8 mouse cellular contexts compared by ENCODE assay signal in genomic region chr1:86487295-86487907, GRCm38 (mm10). TPM values are rescaled to one million over a fixed set of nuclear protein-coding genes. Genes with fewer than 3 reads are reported as not detected.
A peak's percentile ranks its signal among the peaks of the same experiment; 100 is the strongest.
DNase-seq lines count a peak whose midpoint lies in the region; ATAC-seq lines count a peak whose summit lies in the region.

No protein-coding gene starts in this region.

- peak overlapping the region; percentile 72 for H3K4me2 ChIP-seq in hindbrain, embryonic 11.5 days (replicated peaks; ENCODE audit: low read depth, low read length)

- peak overlapping the region; percentile 50 for H3K4me3 ChIP-seq in hindbrain, embryonic 11.5 days (ENCODE audit: low read depth, low read length)

- no peaks in the 10 kb centered on the region for H3K9me3 ChIP-seq in hindbrain, embryonic 11.5 days (ENCODE audit: control insufficient read depth, low read length)

- peak; percentile 100 for DNase-seq in MN1 (ENCODE audit: low spot score)
- DNase-seq in cerebellum, adult 9-10 months, result peak; percentile 100
- peak; percentile 98 to 100 for DNase-seq in frontal cortex, adult 2 months (ENCODE audit: extremely low spot score in 1 of 2, low spot score in 1 of 2)
- DNase-seq in hindbrain, embryonic 11.5 days (ENCODE audit: low spot score), result peak; percentile 100
- peak; percentile 100 for DNase-seq in layer of hippocampus, postnatal 10 days (ENCODE audit: low spot score in 2 of 2)
- DNase-seq in lung, postnatal 10 days, result peak; percentile 99
- peak; percentile 100 for DNase-seq in ovary, postnatal 36 days (ENCODE audit: low spot score)
- DNase-seq in thymus, postnatal 25 days, result peak; percentile 100

- H3K9ac ChIP-seq in hindbrain, embryonic 11.5 days (ENCODE audit: low read depth, low read length), result peak overlapping the region; percentile 93

- WGBS in hindbrain, embryonic 11.5 days, result under 1% methylated on average over 73 of the region's 74 CpGs

- H3K36me3 ChIP-seq in hindbrain, embryonic 11.5 days (ENCODE audit: control insufficient read depth, insufficient read depth, low read length), result no peaks in the 10 kb centered on the region

- H3K27ac ChIP-seq in hindbrain, embryonic 11.5 days (ENCODE audit: low read depth, low read length), result peak overlapping the region; percentile 98

- H3K27me3 ChIP-seq in hindbrain, embryonic 11.5 days (ENCODE audit: control insufficient read depth, insufficient read depth, low read length), result no peaks in the 10 kb centered on the region

- H3K4me1 ChIP-seq in hindbrain, embryonic 11.5 days (replicated peaks; ENCODE audit: control insufficient read depth, insufficient read depth, low read length), result peaks cover 2% of the 10 kb centered on the region; the same call in 1 of the 2 replicates

- peak; percentile 97 for ATAC-seq in hindbrain, embryonic 11.5 days (ENCODE audit: low FRiP score)

RNA-seq across cellular contexts. Expression of gene Ptma, which starts 39.1 kb away (rescaled TPM):
- polyA plus RNA-seq in frontal cortex, adult 2 months (2012; rRNA removed), result 707 and 751 TPM in 2 replicates
- polyA plus RNA-seq in hindbrain, embryonic 11.5 days (2014; fragmentation: Nextera tagmentation; extraction: Ambion mirVana), result 3,351 and 3,402 TPM in 2 replicates
- 100 to 1,000 TPM; 617 to 662 TPM for total RNA-seq in layer of hippocampus, postnatal 10 days (2021)

Comparison
In these comparisons a context has a peak if more than half of its experiments do, and no peak if none do; other contexts are left out.
1. Peak in every context shown above with its lines: DNase-seq, ATAC-seq, H3K4me3 ChIP-seq and H3K27ac ChIP-seq.